Mouse (Mus musculus) olfactory bulb, adult 2 months (tissue): Measurements from ENCODE around the gene Arrdc2.

Source experiments
- CTCF ChIP-seq: fragments of 200-500 bp; IDR thresholded peaks from 2 replicates; pipeline ENCODE4 v1.5.1; 2012; ENCODE audit warnings: low read depth, mild to moderate bottlenecking, low read length, moderate library complexity; ENCODE audit not compliant: insufficient read depth
- POLR2A ChIP-seq: fragments of 200-500 bp; IDR thresholded peaks from 2 replicates; pipeline ENCODE4 v1.6.1; 2012; ENCODE audit warnings: mild to moderate bottlenecking, low read depth, low read length, moderate library complexity; ENCODE audit not compliant: insufficient read depth

- TF ChIP-seq CTCF (no peak), POLR2A (no peak)
Observed at GRCm38 (mm10) chr8:70816679-70817078, 22.8 kb downstream of the Arrdc2 start.
